Mouse (Mus musculus): Measurements from ENCODE around the gene Tnrc6c.

DNA sequence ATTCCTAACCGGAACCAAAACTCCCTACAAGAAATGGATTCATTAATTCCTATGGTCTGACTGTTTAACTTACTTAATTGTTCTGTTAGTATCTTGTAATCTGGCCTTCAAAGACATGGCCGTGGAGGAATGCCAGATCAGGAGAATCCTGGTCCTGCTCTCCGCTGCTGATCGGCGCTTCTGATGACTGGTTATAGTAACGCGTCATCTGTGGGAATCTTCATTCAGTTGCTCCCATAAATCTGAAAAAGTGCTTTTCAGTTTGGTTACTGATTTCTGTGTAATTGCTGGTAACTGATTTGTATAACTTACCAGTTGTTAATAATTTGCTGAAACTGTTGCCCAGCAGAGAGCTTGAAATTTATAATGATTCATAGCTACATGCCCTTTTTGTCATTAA, 77.4 kb downstream of the Tnrc6c start:
- TF ChIP-seq CTCF (IDR thresholded peaks at IDR 0.05) (no peak), EP300 (IDR thresholded peaks at IDR 0.05) (no peak)

All from lung, postnatal 0 days (tissue).